Mouse (Mus musculus) naive thymus-derived CD4-positive, alpha-beta T cell, adult 5 months (primary cell): ENCODE results near the gene Smc1a. TPM values are rescaled to one million over a fixed set of nuclear protein-coding genes. Genes with fewer than 3 reads are reported as not detected.

Source experiments
- polyA plus RNA-seq: library from polyadenylated mRNA; unstranded; fragments of 100-300 nt; shearing (Covaris generic); gene quantifications from one replicate; pipeline ENCODE4 v1.2.1, GENCODE M21; 2017

Gene Smc1a
- polyA plus RNA-seq = 89.9 TPM

DNA sequence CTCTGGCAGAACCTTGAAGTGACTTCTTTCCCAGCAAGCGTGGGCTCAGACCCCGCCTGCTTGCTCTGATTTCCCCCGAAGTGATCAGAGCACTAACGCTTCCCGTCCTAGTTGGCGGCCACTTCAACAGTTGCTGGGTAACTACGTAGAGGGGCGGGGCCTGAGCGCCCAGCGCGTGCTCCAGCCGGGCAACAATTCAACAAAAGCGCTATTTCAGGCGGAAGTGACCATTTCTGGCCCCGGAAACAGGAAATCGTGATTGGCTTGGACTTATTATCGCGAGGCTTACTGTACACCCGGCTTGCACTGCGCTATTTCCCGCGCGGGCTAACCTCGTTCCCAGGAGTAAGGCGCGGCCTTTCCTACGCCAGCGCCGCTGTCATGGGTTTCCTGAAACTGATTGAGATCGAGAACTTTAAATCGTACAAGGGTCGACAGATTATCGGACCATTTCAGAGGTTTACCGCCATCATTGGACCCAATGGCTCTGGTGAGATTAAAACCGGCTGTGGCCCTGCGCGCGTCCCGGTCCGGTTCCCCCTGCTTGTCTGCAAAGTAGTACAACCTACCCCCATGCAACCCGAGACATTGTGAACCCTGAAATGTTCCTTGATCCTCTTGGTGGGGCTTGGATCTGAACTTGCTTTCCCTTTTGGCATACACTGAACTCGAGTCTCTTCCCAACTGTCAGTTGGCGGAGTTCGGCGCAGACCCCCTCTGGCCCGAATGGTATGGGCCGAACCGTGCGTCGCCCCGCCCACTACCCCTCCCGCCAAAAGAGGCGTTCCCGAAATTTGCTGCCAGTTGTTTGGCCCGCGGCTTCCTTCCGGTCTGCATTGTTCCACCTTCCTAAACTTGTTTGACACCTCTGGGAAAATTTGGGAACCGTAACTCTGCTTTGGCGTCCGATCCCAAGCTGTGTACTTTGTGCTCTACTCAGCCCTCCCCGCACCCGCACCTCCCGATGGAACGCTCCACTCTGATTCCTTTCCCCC, at the start of gene Smc1a, which contains the start of gene Ribc1:
Smc1a (plus strand) TSS at position 278 of the 995 bp plus-strand sequence.
Ribc1 (minus strand) TSS at position 145 of the 995 bp plus-strand sequence.

DNA sequence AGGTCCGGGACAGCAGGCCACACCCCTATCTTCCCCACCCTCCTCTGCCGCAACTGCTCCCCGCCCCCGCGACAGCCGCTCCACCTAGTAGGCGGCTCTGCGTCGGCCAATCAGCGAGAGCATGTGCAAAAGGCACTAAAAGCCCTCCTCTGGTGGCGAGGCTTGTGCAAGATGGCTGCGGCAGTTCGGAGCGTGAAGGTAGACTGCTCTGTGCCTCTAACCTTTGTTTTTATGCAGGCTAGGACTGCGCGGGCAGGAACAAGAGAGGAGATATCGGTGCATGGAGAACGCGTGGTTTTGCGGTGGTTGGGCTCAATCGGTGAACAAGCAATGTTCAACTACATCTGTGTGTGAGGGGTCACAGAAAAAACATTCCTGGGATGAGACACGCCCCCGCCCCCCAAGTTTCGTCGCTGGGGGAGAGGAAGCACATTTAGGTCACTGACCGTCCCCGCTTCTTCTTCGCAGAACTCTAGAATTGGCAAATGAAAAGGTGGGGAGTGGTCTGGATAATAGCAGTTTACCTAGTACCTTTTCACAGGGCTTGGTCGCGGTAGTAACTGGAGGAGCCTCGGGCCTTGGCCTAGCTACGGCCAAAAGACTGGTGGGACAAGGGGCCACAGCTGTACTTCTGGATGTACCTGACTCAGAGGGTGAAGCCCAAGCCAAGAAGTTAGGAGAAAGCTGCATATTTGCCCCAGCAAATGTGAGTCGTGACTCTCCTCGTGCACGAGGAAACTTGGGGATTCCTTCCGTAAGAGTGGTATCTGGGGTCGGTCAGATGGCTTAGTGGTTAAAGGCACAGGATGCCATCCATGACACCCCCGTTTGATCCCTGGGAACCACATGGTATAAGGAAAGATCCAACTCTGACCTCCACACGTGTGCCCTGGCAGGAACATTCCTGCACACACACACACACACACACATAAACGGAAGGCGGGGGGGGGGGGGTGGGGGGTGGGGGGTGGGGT, 14.2 kb upstream of the Smc1a start, which contains the start of gene Hsd17b10:
Hsd17b10 (plus strand) TSS at position 109 of the 974 bp plus-strand sequence.

Other genes with a start within 250 kb of the Smc1a start
- gene Huwe1, start 215.6 kb upstream of the Smc1a start, polyA plus RNA-seq = 56.2 TPM
- 57.0 TPM for gene Hsd17b10, start 14.6 kb upstream of the Smc1a start, polyA plus RNA-seq
- gene Ribc1, start 133 bp upstream of the Smc1a start, polyA plus RNA-seq = 0.53 TPM
- not detected for gene Iqsec2, start 127.8 kb downstream of the Smc1a start, polyA plus RNA-seq
- gene Kdm5c, start 216.6 kb downstream of the Smc1a start, polyA plus RNA-seq = 54.6 TPM